Mouse (Mus musculus): ENCODE results near the gene Mmp7. TPM values are rescaled to one million over a fixed set of nuclear protein-coding genes. Genes with fewer than 3 reads are reported as not detected.

Mmp7 gene
- polyA plus RNA-seq, 1 experiment from 2014 or later: not detected

DNA sequence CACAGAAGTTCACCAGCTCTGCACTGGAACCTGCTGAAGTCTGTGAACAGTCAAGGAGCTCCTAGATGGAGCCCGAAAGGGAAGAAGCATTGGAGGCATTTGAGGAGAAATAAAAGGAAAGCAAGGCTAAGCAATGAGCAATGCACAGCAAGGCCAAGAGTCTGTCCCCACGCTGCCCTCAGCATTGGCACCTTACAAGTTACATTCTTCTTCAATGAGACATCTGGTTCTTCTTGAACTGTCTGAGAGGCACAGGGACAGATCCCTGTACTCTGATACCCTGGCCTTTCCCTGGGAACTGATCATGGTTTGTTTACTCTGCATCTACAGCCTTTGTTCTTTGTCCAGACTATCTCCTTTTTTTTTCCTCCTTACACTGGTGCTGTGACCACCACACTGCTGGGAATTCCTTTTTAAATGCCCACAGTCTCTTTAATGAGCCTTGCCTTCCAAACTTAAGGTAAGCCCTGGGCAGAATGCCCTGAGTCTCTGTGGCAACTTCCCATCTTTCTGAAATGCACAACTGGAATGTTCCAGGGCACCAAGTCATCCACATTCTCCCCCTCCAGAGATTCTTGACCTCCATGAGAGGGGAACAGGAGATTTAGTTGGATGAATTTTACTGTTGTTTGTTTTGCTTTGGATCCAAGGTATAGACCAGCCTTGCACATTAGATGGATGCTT lies 13.6 kb upstream of the Mmp7 start:
- Histone ChIP-seq H3K27ac (ENCODE audit: low read length) (no peak overlapping the region), H3K4me2 (ENCODE audit: low read depth, low read length) (no peak overlapping the region), H3K27me3 (ENCODE audit: control insufficient read depth, insufficient read depth, low read length) (no peaks in the 10 kb centered on the region), H3K4me3 (ENCODE audit: low read length) (no peak overlapping the region), H3K9me3 (replicated peaks; ENCODE audit: control insufficient read depth, low read length) (no peaks in the 10 kb centered on the region), H3K36me3 (ENCODE audit: control insufficient read depth, insufficient read depth) (no peaks in the 10 kb centered on the region), H3K9ac (ENCODE audit: low read length) (no peak overlapping the region), H3K4me1 (ENCODE audit: control insufficient read depth, insufficient read depth, low read length) (no peaks in the 10 kb centered on the region)
- ATAC-seq (replicated peaks; ENCODE audit: extremely low read depth, insufficient read depth, low FRiP score): no peak
- WGBS: 74% methylated on average over 2 of the region's 2 CpGs

DNA sequence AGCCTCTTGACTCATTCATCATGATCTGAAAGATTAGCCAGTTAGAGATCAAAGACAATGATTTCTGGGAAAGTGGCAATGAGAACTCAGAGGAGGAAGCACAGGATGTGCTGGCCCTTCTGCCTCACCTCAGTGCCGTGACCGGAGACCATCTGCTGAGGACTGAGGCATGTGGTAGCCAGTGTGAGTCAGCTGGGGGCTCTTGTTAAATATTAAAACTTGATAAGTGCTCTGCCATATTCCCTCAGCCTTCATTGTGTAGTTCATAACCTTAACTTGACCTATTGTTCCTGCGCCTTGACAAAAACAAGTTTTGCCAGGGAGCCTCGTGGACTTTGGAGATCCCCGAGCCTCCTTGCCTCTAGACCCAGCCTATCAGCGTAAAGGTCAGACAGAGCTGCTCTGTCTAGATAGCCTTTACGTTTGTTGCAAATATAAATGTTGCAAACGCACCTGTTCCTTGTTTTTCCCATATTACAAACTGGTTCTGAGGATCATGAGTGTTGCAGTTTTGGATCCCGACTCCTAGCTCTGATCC lies 9.7 kb upstream of the Mmp7 start:
- H3K9me3 ChIP-seq (replicated peaks; ENCODE audit: control insufficient read depth, low read length): no peaks in the 10 kb centered on the region
- no peaks in the 10 kb centered on the region for H3K36me3 ChIP-seq (ENCODE audit: control insufficient read depth, insufficient read depth)
- 80% methylated on average over 9 of the region's 9 CpGs for WGBS
- H3K27ac ChIP-seq (ENCODE audit: low read length): no peak overlapping the region
- ATAC-seq (replicated peaks; ENCODE audit: extremely low read depth, insufficient read depth, low FRiP score): no peak
- H3K4me1 ChIP-seq (ENCODE audit: control insufficient read depth, insufficient read depth, low read length): no peaks in the 10 kb centered on the region
- no peak overlapping the region for H3K4me3 ChIP-seq (ENCODE audit: low read length)
- no peak overlapping the region for H3K9ac ChIP-seq (ENCODE audit: low read length)
- H3K4me2 ChIP-seq (ENCODE audit: low read depth, low read length): no peak overlapping the region
- H3K27me3 ChIP-seq (ENCODE audit: control insufficient read depth, insufficient read depth, low read length): no peaks in the 10 kb centered on the region

DNA sequence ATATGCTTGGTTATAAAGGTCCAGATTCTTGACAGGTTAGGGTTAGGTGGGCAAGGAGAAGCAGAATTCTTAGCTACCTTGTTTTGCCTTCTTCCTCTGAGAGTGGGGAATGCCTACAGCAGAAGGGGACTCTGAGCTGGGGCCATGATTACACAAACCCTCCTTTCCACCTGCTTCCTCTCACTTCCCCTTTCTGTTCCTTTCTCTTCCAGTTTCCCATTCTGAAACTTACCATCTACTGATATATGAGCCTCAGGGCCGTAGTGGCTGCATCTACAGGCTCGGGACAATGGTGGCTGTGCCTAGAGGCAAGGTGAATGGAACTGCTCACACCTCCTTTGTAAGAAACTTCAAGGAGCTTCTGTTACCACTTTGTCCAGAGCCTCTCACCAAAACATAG lies 5.9 kb upstream of the Mmp7 start:
- H3K4me3 ChIP-seq (ENCODE audit: low read length): no peak overlapping the region
- 61% methylated on average over 2 of the region's 2 CpGs for WGBS

DNA sequence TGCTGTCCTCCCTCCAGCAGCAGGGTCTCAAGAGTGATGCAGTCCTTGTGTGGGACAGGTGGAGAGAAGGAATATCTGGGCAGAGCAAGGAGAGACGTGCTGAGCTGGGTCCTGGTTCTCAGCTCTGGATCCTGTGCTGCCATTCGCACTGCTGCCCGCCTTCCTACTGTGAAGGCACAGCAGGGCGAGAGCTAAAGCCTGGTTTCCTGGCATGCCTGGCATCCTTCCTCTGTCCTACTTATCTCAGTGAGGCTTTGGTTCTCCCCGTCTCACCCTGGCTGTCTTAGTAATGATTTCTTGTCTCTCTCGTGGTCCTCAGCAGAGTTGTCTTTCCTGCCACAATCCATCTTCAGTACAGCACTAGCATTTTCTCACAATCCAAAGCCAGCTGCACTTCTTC lies 2.1 kb upstream of the Mmp7 start:
- WGBS: 37% methylated on average over 6 of the region's 6 CpGs
- Histone ChIP-seq H3K9ac (ENCODE audit: low read length) (no peak overlapping the region), H3K9me3 (replicated peaks; ENCODE audit: control insufficient read depth, low read length) (no peaks in the 10 kb centered on the region), H3K4me3 (ENCODE audit: low read length) (no peak overlapping the region), H3K4me1 (ENCODE audit: control insufficient read depth, insufficient read depth, low read length) (no peaks in the 10 kb centered on the region), H3K27me3 (ENCODE audit: control insufficient read depth, insufficient read depth, low read length) (no peaks in the 10 kb centered on the region), H3K36me3 (ENCODE audit: control insufficient read depth, insufficient read depth) (no peaks in the 10 kb centered on the region), H3K27ac (ENCODE audit: low read length) (no peak overlapping the region), H3K4me2 (ENCODE audit: low read depth, low read length) (no peak overlapping the region)
- ATAC-seq (replicated peaks; ENCODE audit: extremely low read depth, insufficient read depth, low FRiP score): no peak

More for the DNA sequence above, 5.9 kb upstream of the Mmp7 start:
- Histone ChIP-seq H3K4me1 (ENCODE audit: control insufficient read depth, insufficient read depth, low read length) (no peaks in the 10 kb centered on the region), H3K4me2 (ENCODE audit: low read depth, low read length) (no peak overlapping the region), H3K36me3 (ENCODE audit: control insufficient read depth, insufficient read depth) (no peaks in the 10 kb centered on the region), H3K9me3 (replicated peaks; ENCODE audit: control insufficient read depth, low read length) (no peaks in the 10 kb centered on the region), H3K9ac (ENCODE audit: low read length) (no peak overlapping the region), H3K27ac (ENCODE audit: low read length) (no peak overlapping the region), H3K27me3 (ENCODE audit: control insufficient read depth, insufficient read depth, low read length) (no peaks in the 10 kb centered on the region)
- ATAC-seq (replicated peaks; ENCODE audit: extremely low read depth, insufficient read depth, low FRiP score): no peak

DNA sequence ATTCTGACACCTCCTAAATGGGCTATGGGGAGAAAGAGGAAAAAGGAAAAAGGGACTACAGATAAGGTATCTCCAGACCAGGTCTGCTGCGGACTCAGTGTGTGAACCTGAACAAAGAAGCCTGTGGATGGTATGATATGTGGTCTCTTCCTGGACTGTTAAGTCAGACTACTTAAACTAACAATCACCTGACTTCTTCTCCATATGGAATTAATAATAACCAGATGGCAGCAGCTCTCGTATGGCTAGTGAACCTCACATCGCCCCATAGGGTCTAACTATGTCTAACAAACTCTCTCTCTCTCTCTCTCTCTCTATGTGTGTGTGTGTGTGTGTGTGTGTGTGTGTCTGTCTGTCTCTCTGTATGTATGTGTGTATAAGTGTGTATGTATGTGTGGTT lies 2.1 kb downstream of the Mmp7 start:
- Histone ChIP-seq H3K27me3 (ENCODE audit: control insufficient read depth, insufficient read depth, low read length) (no peaks in the 10 kb centered on the region), H3K9ac (ENCODE audit: low read length) (no peak overlapping the region), H3K4me3 (ENCODE audit: low read length) (no peak overlapping the region), H3K27ac (ENCODE audit: low read length) (no peak overlapping the region), H3K4me1 (ENCODE audit: control insufficient read depth, insufficient read depth, low read length) (no peaks in the 10 kb centered on the region), H3K4me2 (ENCODE audit: low read depth, low read length) (no peak overlapping the region), H3K36me3 (ENCODE audit: control insufficient read depth, insufficient read depth) (no peaks in the 10 kb centered on the region), H3K9me3 (replicated peaks; ENCODE audit: control insufficient read depth, low read length) (no peaks in the 10 kb centered on the region)
- ATAC-seq (replicated peaks; ENCODE audit: extremely low read depth, insufficient read depth, low FRiP score): no peak
- 76% methylated on average over 3 of the region's 3 CpGs for WGBS

DNA sequence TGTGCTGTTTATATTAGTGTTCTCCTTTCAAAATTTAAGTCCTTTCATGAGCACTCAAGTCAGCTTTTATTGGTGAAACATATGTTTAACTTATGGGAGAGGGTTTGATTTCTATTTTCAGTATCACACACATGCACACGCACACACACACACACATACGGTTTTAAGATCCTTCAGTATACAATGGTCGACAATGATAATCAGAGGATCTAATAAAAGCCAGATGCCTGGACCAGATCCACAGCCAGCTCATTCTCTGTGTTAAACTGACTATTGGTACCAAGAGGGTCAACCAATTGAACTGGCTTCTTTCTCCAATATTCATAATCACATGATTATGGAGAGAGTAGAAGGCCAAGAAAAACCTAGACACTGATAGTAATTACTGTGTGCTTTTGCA lies 3.8 kb downstream of the Mmp7 start:
- Histone ChIP-seq H3K4me1 (ENCODE audit: control insufficient read depth, insufficient read depth, low read length) (no peaks in the 10 kb centered on the region), H3K4me2 (ENCODE audit: low read depth, low read length) (no peak overlapping the region), H3K27me3 (ENCODE audit: control insufficient read depth, insufficient read depth, low read length) (no peaks in the 10 kb centered on the region), H3K9ac (ENCODE audit: low read length) (no peak overlapping the region), H3K9me3 (replicated peaks; ENCODE audit: control insufficient read depth, low read length) (no peaks in the 10 kb centered on the region), H3K27ac (ENCODE audit: low read length) (no peak overlapping the region), H3K36me3 (ENCODE audit: control insufficient read depth, insufficient read depth) (no peaks in the 10 kb centered on the region), H3K4me3 (ENCODE audit: low read length) (no peak overlapping the region)
- ATAC-seq (replicated peaks; ENCODE audit: extremely low read depth, insufficient read depth, low FRiP score): no peak
- WGBS: 85% methylated on average over 3 of the region's 3 CpGs

GRCm38 (mm10) chr9:7708698-7709097 lies 16.8 kb downstream of the Mmp7 start:
- WGBS: 66% methylated on average over 6 of the region's 6 CpGs
- ATAC-seq (replicated peaks; ENCODE audit: extremely low read depth, insufficient read depth, low FRiP score): no peak
- Histone ChIP-seq H3K4me3 (ENCODE audit: low read length) (no peak overlapping the region), H3K4me1 (ENCODE audit: control insufficient read depth, insufficient read depth, low read length) (no peaks in the 10 kb centered on the region), H3K9ac (ENCODE audit: low read length) (no peak overlapping the region), H3K9me3 (replicated peaks; ENCODE audit: control insufficient read depth, low read length) (no peaks in the 10 kb centered on the region), H3K27me3 (ENCODE audit: control insufficient read depth, insufficient read depth, low read length) (no peaks in the 10 kb centered on the region), H3K27ac (ENCODE audit: low read length) (no peak overlapping the region), H3K4me2 (ENCODE audit: low read depth, low read length) (no peak overlapping the region), H3K36me3 (ENCODE audit: control insufficient read depth, insufficient read depth) (no peaks in the 10 kb centered on the region)

- H3K9ac ChIP-seq (ENCODE audit: low read length): no peak overlapping the region
- no peaks in the 10 kb centered on the region for H3K27me3 ChIP-seq (ENCODE audit: control insufficient read depth, insufficient read depth, low read length)
- H3K27ac ChIP-seq (ENCODE audit: low read length): no peak overlapping the region
- no peak overlapping the region for H3K4me2 ChIP-seq (ENCODE audit: low read depth, low read length)
- 69% methylated on average over 4 of the region's 4 CpGs for WGBS
- H3K4me3 ChIP-seq (ENCODE audit: low read length): no peak overlapping the region
- ATAC-seq (replicated peaks; ENCODE audit: extremely low read depth, insufficient read depth, low FRiP score): no peak
- H3K4me1 ChIP-seq (ENCODE audit: control insufficient read depth, insufficient read depth, low read length): no peaks in the 10 kb centered on the region
- no peaks in the 10 kb centered on the region for H3K9me3 ChIP-seq (replicated peaks; ENCODE audit: control insufficient read depth, low read length)
- no peaks in the 10 kb centered on the region for H3K36me3 ChIP-seq (ENCODE audit: control insufficient read depth, insufficient read depth)
These were observed 19.3 kb downstream of the Mmp7 start for GRCm38 (mm10) chr9:7711196-7711595.

- Histone ChIP-seq H3K4me3 (ENCODE audit: low read length) (no peak overlapping the region), H3K9ac (ENCODE audit: low read length) (no peak overlapping the region), H3K27me3 (ENCODE audit: control insufficient read depth, insufficient read depth, low read length) (no peaks in the 10 kb centered on the region), H3K9me3 (replicated peaks; ENCODE audit: control insufficient read depth, low read length) (no peaks in the 10 kb centered on the region), H3K36me3 (ENCODE audit: control insufficient read depth, insufficient read depth) (no peaks in the 10 kb centered on the region), H3K27ac (ENCODE audit: low read length) (no peak overlapping the region), H3K4me1 (ENCODE audit: control insufficient read depth, insufficient read depth, low read length) (no peaks in the 10 kb centered on the region), H3K4me2 (ENCODE audit: low read depth, low read length) (no peak overlapping the region)
- no peak for ATAC-seq (replicated peaks; ENCODE audit: extremely low read depth, insufficient read depth, low FRiP score)
- WGBS: 29% methylated on average over 4 of the region's 4 CpGs
These were observed 22.4 kb downstream of the Mmp7 start for GRCm38 (mm10) chr9:7714062-7714907.
